Mouse (Mus musculus): ENCODE data around the gene Xlr5a. TPM values are rescaled to one million over a fixed set of nuclear protein-coding genes. Genes with fewer than 3 reads are reported as not detected.
"Not testable (repeated sequence)": the region's sequence is repeated elsewhere in the genome, so short reads cannot be mapped to it uniquely, and the experiment has no call there.

Gene Xlr5a
- total RNA-seq, 2 experiments from 2014 or later = not detected

DNA sequence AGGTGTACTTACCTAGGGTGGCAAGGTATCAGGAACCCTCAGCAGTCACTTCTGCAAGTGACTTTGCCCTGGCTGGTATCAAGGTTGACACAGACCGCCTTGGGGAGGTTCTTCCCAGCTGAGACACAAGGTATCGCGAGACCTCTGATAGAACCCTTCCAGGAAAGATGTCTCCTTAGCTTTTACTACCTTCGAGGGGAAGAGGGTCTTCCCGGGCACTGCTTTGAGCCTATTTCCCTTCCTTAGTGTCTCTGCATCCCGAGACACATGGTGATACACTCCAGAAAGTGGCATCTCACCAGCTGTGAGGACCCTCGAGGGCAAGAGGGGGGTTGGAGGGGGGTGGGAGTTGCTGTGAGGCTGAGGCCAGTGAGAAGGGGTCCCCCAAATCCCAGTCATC, 143.4 kb downstream of the Xlr5a start, which contains the start of gene DXBay18:
TSS of gene DXBay18 (minus strand) at position 101 of the 400 bp plus-strand sequence.
- not testable (repeated sequence) for ATAC-seq (replicated peaks; ENCODE audit: low FRiP score, poor library complexity, severe bottlenecking)

- ATAC-seq (replicated peaks; ENCODE audit: low FRiP score, poor library complexity, severe bottlenecking) = not testable (repeated sequence)
Measured at GRCm38 (mm10) chrX:73148496-73148895, 144.3 kb downstream of the Xlr5a start, which contains the start of gene Xlr5b. Gene Xlr5b (plus strand): TSS chrX:73148796.

GRCm38 (mm10) chrX:73143218-73143618, 149.6 kb downstream of the Xlr5a start:
- ATAC-seq (replicated peaks; ENCODE audit: low FRiP score, poor library complexity, severe bottlenecking) = not testable (repeated sequence)

DNA sequence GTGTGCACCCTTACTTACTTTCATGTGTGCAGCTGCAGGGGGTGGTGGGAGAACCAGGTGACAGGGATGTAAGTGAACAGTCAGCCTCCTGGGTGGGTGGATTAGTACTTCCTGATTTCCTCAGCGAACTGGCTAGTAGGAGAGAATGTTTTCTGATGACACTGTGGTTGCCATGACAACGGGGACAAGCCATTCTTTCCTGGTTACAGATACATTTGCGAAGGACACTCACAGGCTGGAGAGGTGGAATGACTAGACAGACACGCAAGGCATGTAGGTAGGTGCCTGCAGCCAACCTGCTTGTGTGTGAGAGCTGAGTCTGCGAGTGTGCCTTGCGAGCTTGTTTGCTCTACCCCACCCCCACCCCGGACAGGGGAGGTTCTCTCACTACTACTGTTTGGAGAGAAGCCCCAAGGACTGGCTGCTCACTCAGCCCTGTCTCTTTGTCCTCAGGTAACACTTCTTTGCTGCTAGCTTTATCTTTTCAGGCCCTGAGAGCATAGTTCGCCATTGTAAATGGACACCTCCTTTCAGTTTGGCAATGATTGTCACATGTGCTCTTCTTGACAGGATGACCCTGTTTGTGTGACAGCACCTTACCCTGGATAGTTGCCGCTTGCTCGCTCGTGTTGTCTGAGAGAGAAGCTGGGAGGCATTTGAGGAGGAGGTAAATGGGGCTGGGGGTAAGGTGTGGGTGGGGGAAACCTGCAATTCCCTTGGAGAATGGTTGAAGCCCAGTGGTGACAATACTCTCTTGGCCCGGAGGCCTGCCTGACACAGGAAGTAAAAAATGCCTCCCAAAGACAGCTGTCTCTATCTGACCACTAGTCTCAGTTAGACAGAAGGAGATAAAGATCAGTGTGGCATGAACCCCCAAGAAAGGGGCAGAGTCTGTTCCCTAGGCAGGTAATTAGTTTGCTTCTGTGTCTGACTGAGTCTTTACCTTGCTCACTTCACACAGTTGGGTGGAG, 169.6 kb downstream of the Xlr5a start:
- ATAC-seq (replicated peaks; ENCODE audit: low FRiP score, poor library complexity, severe bottlenecking) = not testable (repeated sequence)

GRCm38 (mm10) chrX:73116747-73117146, 176.0 kb downstream of the Xlr5a start, which contains the start of gene Gm14685:
Gene Gm14685 (plus strand): TSS chrX:73117047.
- not testable (repeated sequence) for ATAC-seq (replicated peaks; ENCODE audit: low FRiP score, poor library complexity, severe bottlenecking)

- not testable (repeated sequence) for ATAC-seq (replicated peaks; ENCODE audit: low FRiP score, poor library complexity, severe bottlenecking)
Measured at GRCm38 (mm10) chrX:73096941-73097508, 195.8 kb downstream of the Xlr5a start, which contains the start of gene Xlr3a. Gene Xlr3a (minus strand): TSS chrX:73097095.

- not testable (repeated sequence) for ATAC-seq (replicated peaks; ENCODE audit: low FRiP score, poor library complexity, severe bottlenecking)
Measured at GRCm38 (mm10) chrX:73082267-73083055, 210.3 kb downstream of the Xlr5a start, which contains the start of gene Xlr4a. Gene Xlr4a (minus strand): TSS chrX:73082478.

DNA sequence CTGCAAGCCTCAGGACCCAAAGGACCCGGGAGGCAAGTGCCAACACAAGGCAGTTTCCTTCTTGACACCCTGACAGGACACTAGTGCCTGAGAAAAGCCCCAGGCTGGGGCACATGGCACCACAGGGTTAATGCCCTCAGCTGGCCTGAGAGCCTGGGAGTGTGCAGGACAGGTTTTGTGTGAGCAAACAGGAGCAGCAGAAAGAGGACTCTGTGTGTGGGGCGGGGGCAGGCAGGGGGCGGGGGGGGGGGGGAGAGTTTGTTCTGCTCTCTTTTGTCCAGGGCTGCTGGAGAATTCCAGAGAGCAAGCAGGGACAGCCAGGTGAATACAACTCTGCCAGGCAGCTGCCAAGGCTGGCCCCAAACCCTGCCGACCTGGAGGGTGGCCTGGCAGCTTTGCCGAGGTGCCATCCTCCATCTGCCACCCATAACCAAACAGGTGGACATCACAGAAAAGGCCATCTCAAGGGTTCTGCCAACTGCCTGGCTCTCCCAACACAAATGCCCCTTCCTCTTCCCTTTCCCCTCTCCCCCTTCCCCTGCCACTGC, 225.9 kb downstream of the Xlr5a start:
- ATAC-seq (replicated peaks; ENCODE audit: low FRiP score, poor library complexity, severe bottlenecking) = not testable (repeated sequence)

DNA sequence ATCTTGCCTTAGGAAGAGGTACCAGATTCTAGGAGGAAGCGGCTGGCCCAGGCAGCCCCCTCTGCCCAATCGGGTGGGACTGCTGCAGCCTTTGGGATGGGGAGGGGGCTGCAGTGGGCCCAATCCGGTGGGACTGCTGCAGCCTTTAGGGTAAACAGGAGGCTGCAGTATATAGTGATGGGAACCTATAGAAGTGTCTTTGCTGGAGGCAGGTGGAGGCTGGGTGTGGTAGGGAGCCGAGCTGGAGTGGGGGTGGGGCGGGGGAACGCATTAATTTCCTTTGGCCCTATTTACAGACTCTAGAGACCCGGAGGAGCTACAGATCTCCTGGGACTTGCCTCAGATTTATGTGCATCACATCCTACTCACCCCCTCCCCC, 228.4 kb downstream of the Xlr5a start, which contains the start of gene Pnma3:
TSS of gene Pnma3 (plus strand) at position 373 of the 379 bp plus-strand sequence.
- no peak for ATAC-seq (replicated peaks; ENCODE audit: low FRiP score, poor library complexity, severe bottlenecking)

- no peak for ATAC-seq (replicated peaks; ENCODE audit: low FRiP score, poor library complexity, severe bottlenecking)
Measured at GRCm38 (mm10) chrX:73063512-73064414, 229.0 kb downstream of the Xlr5a start.

DNA sequence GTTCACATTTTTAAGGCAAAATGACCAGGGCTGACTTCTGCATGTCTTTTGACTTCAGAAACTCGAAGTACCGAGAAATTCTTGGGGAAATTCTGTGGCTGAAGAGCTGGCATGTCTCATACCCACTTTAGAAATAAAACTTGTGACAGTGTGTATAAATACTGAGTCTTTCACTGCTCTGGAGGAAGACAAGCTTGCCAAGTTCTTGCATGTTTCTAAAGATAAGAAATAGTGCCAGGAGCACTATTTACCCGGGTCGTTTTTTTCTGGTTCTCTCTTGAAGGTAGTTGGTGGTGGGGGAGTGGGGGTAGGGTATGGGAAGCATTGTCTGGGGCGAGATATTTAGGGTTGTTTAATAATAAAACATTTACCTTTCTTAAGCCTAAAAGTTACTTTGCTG, 230.5 kb downstream of the Xlr5a start:
- no peak for ATAC-seq (replicated peaks; ENCODE audit: low FRiP score, poor library complexity, severe bottlenecking)

- no peak for ATAC-seq (replicated peaks; ENCODE audit: low FRiP score, poor library complexity, severe bottlenecking)
Measured at GRCm38 (mm10) chrX:73061528-73061927, 231.2 kb downstream of the Xlr5a start.

Other genes with a start within 250 kb of the Xlr5a start
- gene Pnma3, start 228.2 kb downstream of the Xlr5a start, total RNA-seq (2015; ENCODE audit: low replicate concordance) = not detected in 2 replicates
- gene Pnma3, start 228.2 kb downstream of the Xlr5a start, total RNA-seq (2017; ENCODE audit: low replicate concordance) = not detected in 2 replicates
- gene Xlr4a, start 210.5 kb downstream of the Xlr5a start, total RNA-seq (2015; ENCODE audit: low replicate concordance) = 2.9 TPM in 1 of 2 replicates, not detected in the other
- gene Xlr4a, start 210.5 kb downstream of the Xlr5a start, total RNA-seq (2017; ENCODE audit: low replicate concordance) = 6.5 TPM in 1 of 2 replicates, not detected in the other
- not detected in 2 replicates for gene Xlr3a, start 195.9 kb downstream of the Xlr5a start, total RNA-seq (2015; ENCODE audit: low replicate concordance)
- gene Xlr3a, start 195.9 kb downstream of the Xlr5a start, total RNA-seq (2017; ENCODE audit: low replicate concordance) = 3.2 TPM in 1 of 2 replicates, not detected in the other
- gene Gm14685, start 175.9 kb downstream of the Xlr5a start, total RNA-seq (2015; ENCODE audit: low replicate concordance) = not detected in 2 replicates
- gene Gm14685, start 175.9 kb downstream of the Xlr5a start, total RNA-seq (2017; ENCODE audit: low replicate concordance) = not detected in 2 replicates
- not detected in 2 replicates for gene Xlr5b, start 144.2 kb downstream of the Xlr5a start, total RNA-seq (2015; ENCODE audit: low replicate concordance)
- gene Xlr5b, start 144.2 kb downstream of the Xlr5a start, total RNA-seq (2017; ENCODE audit: low replicate concordance) = not detected in 2 replicates
- gene DXBay18, start 143.5 kb downstream of the Xlr5a start, total RNA-seq (2015; ENCODE audit: low replicate concordance) = not detected in 2 replicates
- gene DXBay18, start 143.5 kb downstream of the Xlr5a start, total RNA-seq (2017; ENCODE audit: low replicate concordance) = not detected in 2 replicates
- gene Spin2d, start 116.0 kb downstream of the Xlr5a start, total RNA-seq (2015; ENCODE audit: low replicate concordance) = not detected in 2 replicates
- gene Spin2d, start 116.0 kb downstream of the Xlr5a start, total RNA-seq (2017; ENCODE audit: low replicate concordance) = not detected in 2 replicates
- gene Xlr3b, start 100.8 kb downstream of the Xlr5a start, total RNA-seq (2015; ENCODE audit: low replicate concordance) = 0.63 TPM in 1 of 2 replicates, not detected in the other
- gene Xlr3b, start 100.8 kb downstream of the Xlr5a start, total RNA-seq (2017; ENCODE audit: low replicate concordance) = not detected in 2 replicates
- 2.1 and 6.9 TPM in 2 replicates for gene Xlr4b, start 78.6 kb downstream of the Xlr5a start, total RNA-seq (2015; ENCODE audit: low replicate concordance)
- gene Xlr4b, start 78.6 kb downstream of the Xlr5a start, total RNA-seq (2017; ENCODE audit: low replicate concordance) = 0.77 and 2.2 TPM in 2 replicates
- gene F8a, start 64.7 kb downstream of the Xlr5a start, total RNA-seq (2015; ENCODE audit: low replicate concordance) = 2.5 TPM in 1 of 2 replicates, not detected in the other
- 0.42 and 0.51 TPM in 2 replicates for gene F8a, start 64.7 kb downstream of the Xlr5a start, total RNA-seq (2017; ENCODE audit: low replicate concordance)
- not detected in 2 replicates for gene Xlr4c, start 49.8 kb downstream of the Xlr5a start, total RNA-seq (2015; ENCODE audit: low replicate concordance)
- 0.94 and 2.9 TPM in 2 replicates for gene Xlr4c, start 49.8 kb downstream of the Xlr5a start, total RNA-seq (2017; ENCODE audit: low replicate concordance)
- not detected in 2 replicates for gene Xlr3c, start 27.6 kb downstream of the Xlr5a start, total RNA-seq (2015; ENCODE audit: low replicate concordance)
- gene Xlr3c, start 27.6 kb downstream of the Xlr5a start, total RNA-seq (2017; ENCODE audit: low replicate concordance) = not detected in 2 replicates
- gene Xlr5c, start within 50 bp of the Xlr5a start, total RNA-seq (2015; ENCODE audit: low replicate concordance) = not detected in 2 replicates
- not detected in 2 replicates for gene Xlr5c, start within 50 bp of the Xlr5a start, total RNA-seq (2017; ENCODE audit: low replicate concordance)
- gene Gm45015, start 43.9 kb upstream of the Xlr5a start, total RNA-seq (2015; ENCODE audit: low replicate concordance) = not detected in 2 replicates
- not detected in 2 replicates for gene Gm45015, start 43.9 kb upstream of the Xlr5a start, total RNA-seq (2017; ENCODE audit: low replicate concordance)
- 1.3 and 6.1 TPM in 2 replicates for gene Zfp275, start 49.6 kb upstream of the Xlr5a start, total RNA-seq (2015; ENCODE audit: low replicate concordance)
- 0.84 and 1.3 TPM in 2 replicates for gene Zfp275, start 49.6 kb upstream of the Xlr5a start, total RNA-seq (2017; ENCODE audit: low replicate concordance)
- gene Gm18336, start 105.8 kb upstream of the Xlr5a start, total RNA-seq (2015; ENCODE audit: low replicate concordance) = not detected in 2 replicates
- gene Gm18336, start 105.8 kb upstream of the Xlr5a start, total RNA-seq (2017; ENCODE audit: low replicate concordance) = not detected in 2 replicates
- gene Zfp92, start 118.1 kb upstream of the Xlr5a start, total RNA-seq (2015; ENCODE audit: low replicate concordance) = not detected in 2 replicates
- gene Zfp92, start 118.1 kb upstream of the Xlr5a start, total RNA-seq (2017; ENCODE audit: low replicate concordance) = not detected in 2 replicates
- gene Trex2, start 142.4 kb upstream of the Xlr5a start, total RNA-seq (2015; ENCODE audit: low replicate concordance) = not detected in 2 replicates
- gene Trex2, start 142.4 kb upstream of the Xlr5a start, total RNA-seq (2017; ENCODE audit: low replicate concordance) = not detected in 2 replicates
- gene Haus7, start 166.1 kb upstream of the Xlr5a start, total RNA-seq (2015; ENCODE audit: low replicate concordance) = 1.2 and 13.0 TPM in 2 replicates
- 5.4 and 13.7 TPM in 2 replicates for gene Haus7, start 166.1 kb upstream of the Xlr5a start, total RNA-seq (2017; ENCODE audit: low replicate concordance)
- 0.63 and 3.5 TPM in 2 replicates for gene Bgn, start 190.6 kb upstream of the Xlr5a start, total RNA-seq (2015; ENCODE audit: low replicate concordance)
- 2.5 TPM in 1 of 2 replicates, not detected in the other for gene Bgn, start 190.6 kb upstream of the Xlr5a start, total RNA-seq (2017; ENCODE audit: low replicate concordance)
- gene Atp2b3, start 210.1 kb upstream of the Xlr5a start, total RNA-seq (2015; ENCODE audit: low replicate concordance) = not detected in 2 replicates
- gene Atp2b3, start 210.1 kb upstream of the Xlr5a start, total RNA-seq (2017; ENCODE audit: low replicate concordance) = not detected in 2 replicates

Data from erythroblast, adult 5-6 weeks (primary cell).